10 mouse cellular contexts compared by ENCODE assay signal in the genomic region with DNA sequence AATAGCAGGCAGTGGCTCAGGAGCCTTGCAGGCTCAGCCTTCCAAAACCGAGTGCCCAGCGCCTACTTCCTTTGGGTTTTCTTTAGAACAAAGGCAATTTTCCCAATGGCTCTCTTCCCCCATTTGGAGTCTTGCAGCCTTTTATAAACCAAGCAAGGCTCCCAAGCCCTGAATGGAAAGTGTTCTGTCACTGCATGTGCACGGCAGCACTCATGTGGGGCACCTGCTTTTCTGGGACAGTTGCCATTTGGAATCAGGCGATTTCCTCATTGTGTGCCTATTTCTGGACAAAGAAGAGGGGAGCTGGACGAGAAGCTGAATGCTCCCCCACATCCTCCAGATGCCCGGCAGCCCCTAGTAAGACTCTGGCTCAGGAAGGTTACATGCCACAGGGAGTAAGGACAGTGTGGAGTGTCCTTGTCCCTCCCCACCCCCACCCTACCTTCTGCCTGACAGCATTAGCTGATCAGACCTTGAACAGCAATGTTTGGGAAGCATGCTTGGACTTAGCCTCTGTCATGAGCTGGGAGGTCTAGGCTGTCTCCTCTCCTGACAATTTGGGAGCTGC. TPM values are rescaled to one million over a fixed set of nuclear protein-coding genes. Genes with fewer than 3 reads are reported as not detected.
DNase-seq lines count a peak whose midpoint lies in the region; ATAC-seq lines count a peak whose summit lies in the region.
"Had no signal": no experiment of that assay in that cellular context is flagged by ENCODE, and none has a peak within 500 bp of the region (broad histone marks: within the 10 kb centered on the region; RNA-seq: fewer than 3 reads in every experiment).

No protein-coding gene starts in this region.

- H3K4me1 ChIP-seq in kidney, embryonic 16.5 days (ENCODE audit: insufficient read depth, low read length): no peaks in the 10 kb centered on the region
- H3K4me1 ChIP-seq in forebrain, embryonic 10.5 days: peaks cover 12% of the 10 kb centered on the region

- 73% methylated on average over 6 of the region's 6 CpGs for WGBS in kidney, embryonic 16.5 days
- WGBS in forebrain, embryonic 10.5 days: 68% methylated on average over 6 of the region's 6 CpGs

- no peak overlapping the region for H3K27ac ChIP-seq in kidney, embryonic 16.5 days (ENCODE audit: low read length)
- H3K27ac ChIP-seq in forebrain, embryonic 10.5 days: peak overlapping the region; percentile 68

- H3K27me3 ChIP-seq in kidney, embryonic 16.5 days (ENCODE audit: insufficient read depth, low read length): no peaks in the 10 kb centered on the region
- no peaks in the 10 kb centered on the region for H3K27me3 ChIP-seq in forebrain, embryonic 10.5 days (ENCODE audit: poor library complexity, severe bottlenecking)
- H3K27me3 ChIP-seq: Patski had no signal

- no peaks in the 10 kb centered on the region for H3K36me3 ChIP-seq in kidney, embryonic 16.5 days (ENCODE audit: insufficient read depth, low read length)
- no peaks in the 10 kb centered on the region for H3K36me3 ChIP-seq in forebrain, embryonic 10.5 days (replicated peaks)

- ATAC-seq in kidney, embryonic 16.5 days (ENCODE audit: low FRiP score, low TSS enrichment): no peak
- ATAC-seq: Patski had no signal

- no peaks in the 10 kb centered on the region for H3K9me3 ChIP-seq in kidney, embryonic 16.5 days (ENCODE audit: low read length)
- no peaks in the 10 kb centered on the region for H3K9me3 ChIP-seq in forebrain, embryonic 10.5 days

- no peak overlapping the region for H3K9ac ChIP-seq in kidney, embryonic 16.5 days (replicated peaks; ENCODE audit: low read length)

- intact Hi-C loops in heart, postnatal 10 days (cut with DNase I): loop anchor here (2.0 kb wide), 1 partner anchor 42 kb away; no protein-coding TSS in a partner anchor
- intact Hi-C loops in left cerebral cortex, postnatal 36 days (cut with DNase I): no loop called here

- H3K4me3 ChIP-seq in kidney, embryonic 16.5 days (ENCODE audit: low read length): no peak overlapping the region
- no peak overlapping the region for H3K4me3 ChIP-seq in forebrain, embryonic 10.5 days
- H3K4me3 ChIP-seq: erythroblast, embryonic 14.5 days had no signal

- DNase-seq in kidney, postnatal 14 days: peak; percentile 49
- no peak for DNase-seq in forebrain, embryonic 10.5 days (ENCODE audit: extremely low spot score, low spot score)
- DNase-seq in heart, postnatal 10 days: peak; percentile 85 to 90
- peak; percentile 62 to 64 for DNase-seq in left cerebral cortex, postnatal 36 days (ENCODE audit: low spot score in 2 of 2)
- peak; percentile 31 for DNase-seq in right cerebral cortex, postnatal 4 days
- DNase-seq in spleen, adult 18-20 months: no peak
- no peak for DNase-seq in thymus, postnatal 36 days

- H3K4me2 ChIP-seq in kidney, embryonic 16.5 days (replicated peaks; ENCODE audit: low read depth, low read length): no peak overlapping the region

RNA-seq across cellular contexts. Expression of a gene that starts 43.6 kb away (rescaled TPM):
- polyA plus RNA-seq in kidney, embryonic 16.5 days (2015; fragmentation: Nextera tagmentation; extraction: Ambion mirVana): 24.2 and 24.7 TPM in 2 replicates
- polyA plus RNA-seq in forebrain, embryonic 10.5 days (2016; fragmentation: Nextera tagmentation; extraction: Ambion mirVana): 21.8 and 22.3 TPM in 2 replicates
- 10 to 100 TPM; 18.8 to 21.0 TPM for total RNA-seq in heart, postnatal 10 days (2021)
- total RNA-seq in left cerebral cortex, postnatal 36 days (2021): 10 to 100 TPM; 31.4 to 40.0 TPM

Comparison
In these comparisons a context has a peak if more than half of its experiments do, and no peak if none do; other contexts are left out.
1. DNase-seq: peak in kidney, postnatal 14 days (single experiment), heart, postnatal 10 days (2 of 2), left cerebral cortex, postnatal 36 days (2 of 2) and right cerebral cortex, postnatal 4 days (single experiment); none in forebrain, embryonic 10.5 days (single experiment), spleen, adult 18-20 months (0 of 2) and thymus, postnatal 36 days (0 of 2).